Comparison of ENCODE assay signal across 16 mouse cellular contexts in genomic region chr4:45739696-45740095, GRCm38 (mm10). TPM values are rescaled to one million over a fixed set of nuclear protein-coding genes. Genes with fewer than 3 reads are reported as not detected.
A peak's percentile ranks its signal among the peaks of the same experiment; 100 is the strongest.
DNase-seq lines count a peak whose midpoint lies in the region; ATAC-seq lines count a peak whose summit lies in the region.
"Had no signal": no experiment of that assay in that cellular context is flagged by ENCODE, and none has a peak within 500 bp of the region (broad histone marks: within the 10 kb centered on the region; RNA-seq: fewer than 3 reads in every experiment).

No protein-coding gene starts in this region.

- H3K4me1 ChIP-seq in limb, embryonic 12.5 days (replicated peaks): peaks cover 9% of the 10 kb centered on the region; the same call in 1 of the 2 replicates
- peaks cover 13% of the 10 kb centered on the region for H3K4me1 ChIP-seq in limb, embryonic 10.5 days
- peaks cover 29% of the 10 kb centered on the region for H3K4me1 ChIP-seq in limb, embryonic 15.5 days

- H3K4me3 ChIP-seq in limb, embryonic 12.5 days (replicated peaks): no peak overlapping the region
- H3K4me3 ChIP-seq in limb, embryonic 10.5 days: no peak overlapping the region
- H3K4me3 ChIP-seq in limb, embryonic 15.5 days: no peak overlapping the region
- H3K4me3 ChIP-seq: embryonic facial prominence, embryonic 12.5 days; forebrain, embryonic 10.5 days; liver, embryonic 15.5 days; stomach, embryonic 15.5 days had no signal

- H3K4me2 ChIP-seq in limb, embryonic 12.5 days: no peak overlapping the region
- no peak overlapping the region for H3K4me2 ChIP-seq in limb, embryonic 15.5 days
- H3K4me2 ChIP-seq: embryonic facial prominence, embryonic 12.5 days; liver, embryonic 15.5 days; stomach, embryonic 15.5 days had no signal

- H3K9me3 ChIP-seq in limb, embryonic 12.5 days: no peaks in the 10 kb centered on the region; the same call in 1 of the 2 replicates
- H3K9me3 ChIP-seq in limb, embryonic 10.5 days (replicated peaks): no peaks in the 10 kb centered on the region
- H3K9me3 ChIP-seq in limb, embryonic 15.5 days: no peaks in the 10 kb centered on the region
- H3K9me3 ChIP-seq: embryonic facial prominence, embryonic 12.5 days; forebrain, embryonic 10.5 days; liver, embryonic 15.5 days; stomach, embryonic 15.5 days had no signal

- WGBS in limb, embryonic 12.5 days: 79% methylated on average over 3 of the region's 3 CpGs
- WGBS in limb, embryonic 10.5 days: 84% methylated on average over 3 of the region's 3 CpGs
- 55% methylated on average over 3 of the region's 3 CpGs for WGBS in limb, embryonic 15.5 days

- no peak for ATAC-seq in limb, embryonic 12.5 days (ENCODE audit: insufficient number of reproducible peaks, insufficient read depth, low FRiP score, low TSS enrichment, low read depth)
- no peak for ATAC-seq in limb, embryonic 15.5 days (ENCODE audit: insufficient number of reproducible peaks, low FRiP score, low TSS enrichment, low read depth)

- no peak overlapping the region for H3K9ac ChIP-seq in limb, embryonic 12.5 days (replicated peaks)
- H3K9ac ChIP-seq in limb, embryonic 15.5 days: no peak overlapping the region
- H3K9ac ChIP-seq: embryonic facial prominence, embryonic 12.5 days; liver, embryonic 15.5 days; stomach, embryonic 15.5 days had no signal

- peaks cover 16% of the 10 kb centered on the region for H3K27me3 ChIP-seq in limb, embryonic 12.5 days
- H3K27me3 ChIP-seq in limb, embryonic 10.5 days (ENCODE audit: low read depth, poor library complexity, severe bottlenecking): peaks cover 22% of the 10 kb centered on the region; the same call in 1 of the 2 replicates
- no peaks in the 10 kb centered on the region for H3K27me3 ChIP-seq in limb, embryonic 15.5 days
- H3K27me3 ChIP-seq: embryonic facial prominence, embryonic 12.5 days; stomach, embryonic 15.5 days had no signal

- 0 out of 2 replicates have a peak overlapping the region, but pooled peaks have one; percentile 2 for H3K27ac ChIP-seq in limb, embryonic 12.5 days
- no peak overlapping the region for H3K27ac ChIP-seq in limb, embryonic 10.5 days
- peak overlapping the region; percentile 77 for H3K27ac ChIP-seq in limb, embryonic 15.5 days
- H3K27ac ChIP-seq: embryonic facial prominence, embryonic 12.5 days; forebrain, embryonic 10.5 days; liver, embryonic 15.5 days; stomach, embryonic 15.5 days had no signal

- no peaks in the 10 kb centered on the region for H3K36me3 ChIP-seq in limb, embryonic 12.5 days
- H3K36me3 ChIP-seq in limb, embryonic 10.5 days: no peaks in the 10 kb centered on the region
- H3K36me3 ChIP-seq in limb, embryonic 15.5 days: no peaks in the 10 kb centered on the region
- H3K36me3 ChIP-seq: embryonic facial prominence, embryonic 12.5 days; forebrain, embryonic 10.5 days; liver, embryonic 15.5 days; stomach, embryonic 15.5 days had no signal

- peak; percentile 31 for DNase-seq in adrenal gland, adult 2 months
- no peak for DNase-seq in adrenal gland, postnatal 25 days
- peak; percentile 96 for DNase-seq in heart, adult 11 months
- DNase-seq in heart, postnatal 4 days: no peak
- no peak for DNase-seq in limb, embryonic 10.5 days (ENCODE audit: low spot score)
- no peak for DNase-seq in urinary bladder, postnatal 36 days (ENCODE audit: low spot score in 2 of 2)
- DNase-seq: adrenal gland, postnatal 36 days; kidney, adult 9 months; kidney, postnatal 4 days; spleen, adult 18-20 months had no signal

RNA-seq across cellular contexts. Expression of gene Aldh1b1, which starts 59.1 kb away (rescaled TPM):
- 10 to 100 TPM; 27.3 to 31.5 TPM for total RNA-seq in adrenal gland, adult 2 months (2021)
- polyA plus RNA-seq in adrenal gland, adult 2 months (2012; rRNA removed): 30.6 and 31.8 TPM in 2 replicates
- total RNA-seq in adrenal gland, postnatal 25 days (2021): 32.9 and 42.0 TPM in 2 replicates
- 10 to 100 TPM; 84.2 to 91.4 TPM for total RNA-seq in heart, postnatal 4 days (2021)
- 1.2 and 1.3 TPM in 2 replicates for polyA plus RNA-seq in limb, embryonic 12.5 days (2016; fragmentation: Nextera tagmentation; extraction: Ambion mirVana)
- polyA plus RNA-seq in limb, embryonic 10.5 days (2016; fragmentation: Nextera tagmentation; extraction: Ambion mirVana): 2.5 and 2.9 TPM in 2 replicates
- polyA plus RNA-seq in limb, embryonic 15.5 days (2015; fragmentation: Nextera tagmentation; extraction: Ambion mirVana): 2.4 and 3.0 TPM in 2 replicates

Comparison
In these comparisons a context has a peak if more than half of its experiments do, and no peak if none do; other contexts are left out.
1. DNase-seq: peak in adrenal gland, adult 2 months (single experiment) and heart, adult 11 months (single experiment); none in adrenal gland, postnatal 25 days (single experiment), heart, postnatal 4 days (single experiment), limb, embryonic 10.5 days (single experiment) and urinary bladder, postnatal 36 days (0 of 2).